Mouse (Mus musculus): ENCODE results near the gene Ppp1r13b. TPM values are rescaled to one million over a fixed set of nuclear protein-coding genes. Genes with fewer than 3 reads are reported as not detected.

Ppp1r13b gene
- total RNA-seq, 2 experiments from 2014 or later, result 79.3 to 83.0 TPM

- DNase-seq (ENCODE audit: low spot score in 2 of 2), result no peak
Measured at GRCm38 (mm10) chr12:111829954-111830353, 78.0 kb downstream of the Ppp1r13b start.

DNA sequence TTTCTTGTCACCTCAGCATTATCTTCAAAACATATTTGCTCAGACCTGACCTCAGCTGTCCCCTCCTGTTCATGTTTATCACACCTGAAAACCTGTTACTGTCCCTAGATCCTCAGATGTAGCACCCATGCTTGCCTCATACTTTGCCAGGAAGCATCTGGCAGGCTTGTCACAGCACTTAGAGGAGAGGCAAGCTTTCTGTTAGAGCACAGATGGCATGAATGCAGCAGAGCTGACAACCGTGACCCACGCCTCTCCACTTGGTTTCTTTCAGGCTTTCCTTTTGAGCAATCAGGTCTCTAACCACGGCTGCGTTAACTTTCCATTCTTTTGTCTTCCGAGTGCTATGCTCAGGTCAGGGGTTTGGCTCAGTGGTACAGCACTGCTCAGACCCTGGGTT lies 78.5 kb downstream of the Ppp1r13b start:
- no peak for DNase-seq (ENCODE audit: low spot score in 2 of 2)

GRCm38 (mm10) chr12:111827556-111827955 lies 80.4 kb downstream of the Ppp1r13b start:
- DNase-seq (ENCODE audit: low spot score in 2 of 2), result no peak

- DNase-seq (ENCODE audit: low spot score in 2 of 2), result no peak
Measured at GRCm38 (mm10) chr12:111821931-111822330, 86.0 kb downstream of the Ppp1r13b start.

GRCm38 (mm10) chr12:111820708-111821107 lies 87.2 kb downstream of the Ppp1r13b start:
- DNase-seq (ENCODE audit: low spot score in 2 of 2), result no peak

- no peak for DNase-seq (ENCODE audit: low spot score in 2 of 2)
Measured at GRCm38 (mm10) chr12:111819936-111820335, 88.0 kb downstream of the Ppp1r13b start.

GRCm38 (mm10) chr12:111817991-111818390 lies 89.9 kb downstream of the Ppp1r13b start:
- no peak for DNase-seq (ENCODE audit: low spot score in 2 of 2)

DNA sequence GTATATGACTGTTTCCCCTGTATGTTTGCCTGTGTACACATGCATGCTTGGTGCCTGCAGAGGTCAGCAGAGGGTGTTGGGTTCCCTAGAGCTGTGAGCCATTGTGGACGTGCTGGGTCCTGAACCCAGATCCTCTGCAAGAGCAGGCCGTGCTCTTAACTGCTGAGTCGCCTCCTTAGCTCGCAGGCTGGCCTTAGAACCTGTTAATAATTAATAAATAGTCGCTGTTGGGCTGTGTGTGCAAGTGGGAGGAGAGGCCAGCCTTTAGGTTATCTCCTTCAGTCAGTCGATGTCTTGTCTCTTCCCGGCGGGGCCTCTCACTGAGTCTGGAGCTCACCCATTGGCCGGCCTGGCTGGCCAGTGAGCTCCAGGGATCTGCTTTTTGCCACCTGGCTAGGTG lies 90.9 kb downstream of the Ppp1r13b start:
- no peak for DNase-seq (ENCODE audit: low spot score in 2 of 2)

DNA sequence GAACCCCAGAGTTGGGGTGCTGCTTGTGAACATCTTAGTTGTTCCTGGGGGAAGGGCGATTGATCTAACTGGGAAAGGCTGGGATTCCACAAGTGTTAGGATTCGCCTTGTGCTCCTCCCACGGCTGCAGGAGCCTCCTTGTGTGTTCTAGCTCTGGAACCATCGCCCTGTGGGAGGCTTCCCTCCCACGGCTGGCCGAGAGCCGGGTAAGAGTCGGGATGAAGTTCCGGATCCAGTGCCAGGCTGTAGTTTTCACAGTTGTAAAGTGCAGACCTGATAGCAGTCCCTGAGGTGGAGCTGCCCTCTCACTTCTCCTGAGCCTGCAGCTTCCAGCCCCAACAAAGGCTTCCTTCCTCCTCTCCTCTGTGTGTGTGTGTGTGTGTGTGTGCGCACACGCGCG lies 91.4 kb downstream of the Ppp1r13b start:
- peak in 1 of 2 experiments; percentile 57 for DNase-seq (ENCODE audit: low spot score in 2 of 2)

GRCm38 (mm10) chr12:111814769-111815762 lies 92.8 kb downstream of the Ppp1r13b start:
- DNase-seq (ENCODE audit: low spot score in 2 of 2), result no peak

- peak; percentile 96 to 99 for DNase-seq (ENCODE audit: low spot score in 2 of 2)
Measured at GRCm38 (mm10) chr12:111813766-111814617, 93.9 kb downstream of the Ppp1r13b start, which contains the start of the genes Xrcc3 and Zfyve21. Xrcc3 (minus strand) TSS chr12:111813873. Zfyve21 (plus strand) TSS chr12:111814170.

DNA sequence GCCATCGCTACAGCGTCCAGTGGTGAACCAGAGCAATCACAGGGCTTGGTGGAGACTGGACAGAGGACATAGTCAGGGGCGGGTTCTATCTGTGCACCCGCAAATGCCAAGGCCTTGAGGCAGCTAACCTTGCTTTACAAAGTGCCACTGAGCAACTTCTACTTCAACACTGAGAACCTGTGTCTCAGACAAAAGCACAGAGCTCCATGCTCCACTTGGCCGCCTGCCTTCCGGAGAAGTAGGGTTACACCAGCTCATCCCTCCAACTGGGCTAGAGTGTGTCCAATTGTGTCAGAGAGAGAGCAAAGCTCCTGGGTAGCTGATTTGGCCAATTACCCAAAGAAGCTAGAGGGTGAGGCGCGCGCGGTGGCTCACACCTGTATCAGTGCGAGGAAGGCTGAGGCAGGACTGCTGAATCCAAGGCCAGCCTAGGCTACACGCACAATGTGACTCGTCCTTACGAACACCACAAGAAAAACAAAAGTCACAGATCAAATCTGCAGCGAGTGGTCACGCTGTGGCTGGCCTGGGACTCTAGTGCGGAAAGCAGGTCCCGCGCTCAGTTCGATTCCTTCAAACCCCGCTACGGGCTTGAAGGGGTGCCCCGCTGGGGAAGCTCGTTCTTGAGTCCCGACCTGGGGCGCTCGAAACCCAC lies 94.7 kb downstream of the Ppp1r13b start:
- DNase-seq (ENCODE audit: low spot score in 2 of 2), result no peak

GRCm38 (mm10) chr12:111812611-111813010 lies 95.3 kb downstream of the Ppp1r13b start:
- DNase-seq (ENCODE audit: low spot score in 2 of 2), result no peak

DNA sequence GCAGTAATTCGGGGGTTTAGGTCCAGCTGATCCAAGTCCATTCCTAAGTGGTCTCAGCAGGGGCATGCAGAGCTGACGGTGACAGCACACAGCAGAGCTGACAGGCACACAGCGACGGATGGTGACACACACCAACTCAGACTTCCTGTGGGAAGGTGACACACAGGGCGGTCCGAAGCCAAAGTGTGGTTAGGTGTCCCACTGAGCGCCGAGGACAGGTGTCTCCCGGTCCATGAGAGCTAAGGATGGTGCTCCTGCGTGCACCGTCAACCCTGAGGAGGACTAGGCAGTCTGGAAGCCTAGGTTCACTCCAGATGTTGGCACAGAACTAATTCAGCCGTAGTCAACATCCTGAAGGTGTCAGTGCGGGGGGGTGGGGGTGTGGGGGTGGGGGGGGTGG lies 95.8 kb downstream of the Ppp1r13b start:
- DNase-seq (ENCODE audit: low spot score in 2 of 2), result no peak

DNA sequence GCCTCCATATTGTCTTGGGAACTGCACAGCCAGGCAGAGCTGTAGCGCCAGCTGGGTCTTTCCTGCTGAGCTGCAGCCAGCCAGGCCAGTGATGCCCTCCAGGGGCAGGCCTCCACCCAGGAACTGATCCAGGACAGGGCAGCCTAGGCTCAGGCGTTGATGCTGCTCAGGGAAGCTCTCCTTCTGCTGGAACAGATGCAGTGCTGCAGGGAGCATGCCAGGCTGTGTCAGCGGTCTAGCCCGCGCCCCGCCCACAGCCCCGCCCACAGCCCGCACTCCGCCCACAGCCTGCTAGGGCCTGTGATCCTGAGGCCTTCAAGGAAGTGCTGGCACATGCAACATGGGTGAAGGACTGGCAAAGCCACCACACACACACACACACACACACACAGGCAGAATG lies 98.1 kb downstream of the Ppp1r13b start:
- peak in 1 of 2 experiments; percentile 73 for DNase-seq (ENCODE audit: low spot score in 2 of 2)

GRCm38 (mm10) chr12:111808775-111809174 lies 99.1 kb downstream of the Ppp1r13b start:
- DNase-seq (ENCODE audit: low spot score in 2 of 2), result no peak

- DNase-seq (ENCODE audit: low spot score in 2 of 2), result no peak
Measured at GRCm38 (mm10) chr12:111803538-111803937, 104.4 kb downstream of the Ppp1r13b start.

DNA sequence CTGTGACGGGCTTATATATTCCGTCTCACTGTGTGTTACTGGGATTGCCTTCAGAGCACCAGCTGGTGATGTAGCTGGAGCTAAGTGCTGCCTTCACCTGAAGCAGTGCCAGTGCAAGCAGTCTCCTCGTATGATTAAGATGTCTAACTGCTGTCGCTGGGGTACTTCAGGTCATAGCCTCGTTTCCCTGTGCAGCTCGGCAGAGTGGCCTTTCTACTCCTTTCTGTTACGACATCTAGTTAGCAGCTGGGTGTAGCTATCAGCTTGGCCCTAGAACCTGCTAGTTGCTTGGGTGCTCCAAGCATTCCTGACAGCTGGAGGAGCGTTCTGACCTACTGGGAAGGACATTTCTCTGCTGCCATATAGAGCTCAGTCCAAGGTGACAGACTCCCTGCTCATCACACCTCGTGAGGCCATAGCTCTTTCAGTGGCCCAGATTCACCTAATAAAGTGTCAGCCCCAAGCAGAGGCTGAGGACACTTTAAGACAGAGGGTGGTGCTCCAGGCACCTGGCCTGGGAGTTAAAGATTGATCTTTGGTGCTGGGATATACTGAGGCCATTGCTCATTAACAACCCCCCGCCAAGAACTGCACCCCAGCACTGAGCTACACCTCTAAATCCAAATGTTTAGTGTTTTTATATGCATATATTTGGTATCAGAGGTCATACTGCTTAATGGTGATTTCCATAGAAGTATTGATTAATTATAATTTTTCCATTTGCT lies 107.3 kb downstream of the Ppp1r13b start:
- no peak for DNase-seq (ENCODE audit: low spot score in 2 of 2)

DNA sequence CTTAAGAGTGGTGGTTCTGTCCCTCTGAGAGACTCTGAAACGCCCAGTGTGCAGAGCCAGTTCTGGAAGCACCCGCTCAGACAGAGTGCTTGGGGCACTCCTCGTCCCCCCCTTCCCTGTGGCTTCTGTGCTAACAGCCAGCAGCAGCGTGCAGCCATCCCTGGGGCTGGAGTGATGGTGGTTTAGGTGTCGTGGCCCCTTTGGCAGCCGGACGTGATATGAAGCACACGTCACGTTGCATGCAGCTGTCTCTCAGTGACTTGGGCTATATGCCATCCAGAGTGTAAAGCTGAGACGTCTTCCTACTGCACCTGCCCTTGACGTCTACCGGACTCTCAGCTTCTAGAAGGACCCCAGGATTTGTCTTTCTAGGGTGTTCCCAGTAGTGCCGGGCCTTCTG lies 109.4 kb downstream of the Ppp1r13b start:
- DNase-seq (ENCODE audit: low spot score in 2 of 2), result no peak

GRCm38 (mm10) chr12:111797251-111797650 lies 110.7 kb downstream of the Ppp1r13b start:
- no peak for DNase-seq (ENCODE audit: low spot score in 2 of 2)

Data from layer of hippocampus, postnatal 14 days (tissue).